Mouse (Mus musculus) heart, postnatal 14 days (tissue): ENCODE results near the gene Chd2. TPM values are rescaled to one million over a fixed set of nuclear protein-coding genes. Genes with fewer than 3 reads are reported as not detected.
"Not testable (repeated sequence)": the region's sequence is repeated elsewhere in the genome, so short reads cannot be mapped to it uniquely, and the experiment has no call there.

Experiments
- DNase-seq, 2 experiments: peaks; one replicate each; pipeline ENCODE4 v3.0.0; 2021 to 2022
- intact Hi-C: fragments of 180-260 bp; cut with DNase I; formaldehyde crosslinking; loops from one replicate; pipeline ENCODE4 v1.15.1; 2025
- total RNA-seq, 2 experiments: library from RNA; stranded (reverse); gene quantifications; 2 replicates each; pipeline ENCODE4 v1.2.3; 2021

The Chd2 gene
- total RNA-seq, 2 experiments from 2014 or later = 46.4 to 56.0 TPM

- no peak for DNase-seq
- intact Hi-C loops = no loop called here
Measured at GRCm38 (mm10) chr7:73527225-73527624, 14.4 kb downstream of the Chd2 start.

DNA sequence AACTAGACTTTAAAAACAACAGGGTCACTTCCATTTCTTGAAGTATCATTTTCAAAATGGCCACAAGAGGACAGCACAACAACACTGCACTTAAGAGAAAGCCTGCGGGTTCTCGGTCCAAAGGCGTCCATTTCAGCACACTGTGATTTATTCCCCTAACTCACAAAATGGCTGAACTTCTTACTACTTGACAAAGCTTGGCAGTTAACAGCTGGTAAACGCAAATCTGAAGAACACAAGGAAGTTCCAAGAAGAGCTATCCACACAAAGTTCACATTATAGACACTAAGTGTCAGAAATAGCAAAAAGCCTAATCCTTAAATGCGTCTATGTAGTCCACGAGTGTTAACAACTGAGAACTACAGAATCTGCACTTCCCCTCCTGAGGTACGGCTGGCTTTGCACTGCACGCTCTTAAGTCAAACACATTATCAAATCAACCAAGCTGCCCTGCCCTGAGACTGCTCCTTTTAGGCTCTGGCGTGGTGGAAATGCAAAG, 17.1 kb downstream of the Chd2 start:
- intact Hi-C loops = loop anchor here (1.0 to 2.0 kb wide), 2 partner anchors 94 to 104 kb away; no protein-coding TSS in a partner anchor

GRCm38 (mm10) chr7:73523608-73524259, 17.9 kb downstream of the Chd2 start:
- DNase-seq = no peak
- intact Hi-C loops = loop anchor here (1.0 to 2.0 kb wide), 2 partner anchors 95 to 105 kb away; no protein-coding TSS in a partner anchor

More for the DNA sequence above, 17.1 kb downstream of the Chd2 start:
- DNase-seq = peak; percentile 48 to 61

GRCm38 (mm10) chr7:73523183-73523582, 18.4 kb downstream of the Chd2 start:
- DNase-seq = no peak
- intact Hi-C loops = no loop called here

DNA sequence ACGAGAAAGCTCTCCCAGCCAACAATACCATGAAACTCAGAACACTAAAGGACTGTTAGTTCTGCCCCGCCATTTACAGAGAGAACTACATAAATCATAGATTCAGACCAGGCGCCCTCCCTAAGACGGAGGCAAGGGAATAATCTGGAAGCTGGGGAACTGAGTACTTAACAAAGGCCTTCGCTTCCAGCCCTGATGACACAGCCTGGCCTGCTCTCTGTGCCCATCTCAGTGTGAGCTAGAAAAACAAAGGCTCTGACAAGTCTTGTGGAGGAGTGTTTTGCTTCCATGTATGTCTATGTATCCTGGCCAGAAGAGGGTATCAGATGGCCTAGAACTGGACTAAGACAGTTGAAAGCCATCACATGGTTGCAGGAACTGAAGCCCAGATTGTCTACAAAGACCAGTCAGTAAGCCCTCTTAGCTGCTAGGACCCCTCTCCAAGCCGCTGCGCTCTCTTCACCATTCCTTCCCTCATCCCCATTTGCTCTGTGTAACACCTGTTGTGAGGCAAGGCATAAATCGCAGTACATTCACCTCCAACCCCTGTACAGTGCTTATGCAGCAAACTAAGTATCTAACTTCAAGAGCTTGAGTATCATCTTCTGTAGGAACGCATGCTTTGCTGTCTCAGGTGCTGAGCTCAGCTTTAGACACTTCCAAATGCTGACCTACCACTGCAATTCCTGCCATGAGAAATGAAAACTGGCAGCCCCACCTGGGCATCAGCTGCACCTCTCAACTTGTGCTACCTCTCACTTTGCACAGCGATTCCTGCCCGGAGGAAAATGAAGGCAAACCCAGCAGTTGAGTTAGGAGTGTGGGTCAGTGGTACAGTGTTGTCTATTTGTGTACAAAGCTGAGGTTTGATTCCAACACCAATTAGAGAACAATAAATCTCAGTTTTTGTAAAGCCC, 20.1 kb downstream of the Chd2 start:
- no peak for DNase-seq
- intact Hi-C loops = no loop called here

DNA sequence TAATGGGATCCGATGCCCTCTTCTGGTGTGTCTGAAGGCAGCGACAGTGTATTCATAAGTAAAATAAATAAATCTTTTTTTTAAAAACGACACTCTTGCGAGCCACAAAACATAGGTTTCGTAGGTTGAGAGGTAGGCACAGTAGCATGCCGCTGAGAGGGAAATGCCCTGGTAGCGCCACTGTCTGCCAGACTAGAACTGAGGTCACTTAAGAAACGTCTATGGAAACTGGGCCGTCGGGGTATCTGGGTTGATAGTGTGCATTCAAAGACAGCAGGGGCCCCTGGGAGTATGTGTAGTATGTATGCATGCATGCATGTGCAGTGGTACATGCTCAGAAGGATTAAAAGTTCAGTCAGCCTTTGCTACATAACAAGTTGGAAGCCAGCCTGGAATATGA, 21.4 kb downstream of the Chd2 start:
- no peak for DNase-seq
- intact Hi-C loops = no loop called here

DNA sequence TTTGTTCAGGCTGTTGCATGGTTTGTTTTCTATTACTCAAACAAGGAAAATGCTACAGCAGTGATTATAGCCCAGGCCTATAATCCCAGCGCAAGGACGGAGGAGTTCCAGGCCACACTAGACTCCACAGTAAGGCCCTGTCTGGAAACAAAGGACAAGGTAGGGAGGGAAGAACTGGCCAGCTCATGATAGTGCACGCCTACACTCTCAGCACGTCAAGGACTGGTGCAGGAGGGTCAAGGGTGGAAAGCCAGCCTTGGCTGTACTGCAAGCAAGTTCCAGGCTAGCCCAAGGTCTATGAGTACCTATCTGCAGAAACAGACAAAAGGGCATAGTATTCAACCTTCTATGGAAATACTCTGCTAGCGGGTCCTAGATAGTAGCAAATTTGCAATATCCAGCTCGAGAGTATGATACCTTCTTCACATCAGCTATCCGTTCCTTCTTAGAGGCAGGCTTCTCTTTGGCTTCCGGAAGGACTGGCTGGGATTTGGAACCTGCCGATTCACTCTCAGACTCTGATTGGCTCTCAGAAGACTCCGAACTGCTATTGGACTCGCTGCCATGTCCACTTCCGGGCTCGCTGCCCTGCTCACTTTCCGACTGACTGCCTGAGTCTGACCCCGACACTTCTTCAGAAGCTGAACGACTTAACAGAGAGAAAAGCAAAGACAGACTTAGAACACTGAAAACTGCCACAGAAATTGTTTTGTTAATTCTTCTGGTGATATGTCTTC, 22.4 kb downstream of the Chd2 start:
- intact Hi-C loops = no loop called here
- DNase-seq = no peak

DNA sequence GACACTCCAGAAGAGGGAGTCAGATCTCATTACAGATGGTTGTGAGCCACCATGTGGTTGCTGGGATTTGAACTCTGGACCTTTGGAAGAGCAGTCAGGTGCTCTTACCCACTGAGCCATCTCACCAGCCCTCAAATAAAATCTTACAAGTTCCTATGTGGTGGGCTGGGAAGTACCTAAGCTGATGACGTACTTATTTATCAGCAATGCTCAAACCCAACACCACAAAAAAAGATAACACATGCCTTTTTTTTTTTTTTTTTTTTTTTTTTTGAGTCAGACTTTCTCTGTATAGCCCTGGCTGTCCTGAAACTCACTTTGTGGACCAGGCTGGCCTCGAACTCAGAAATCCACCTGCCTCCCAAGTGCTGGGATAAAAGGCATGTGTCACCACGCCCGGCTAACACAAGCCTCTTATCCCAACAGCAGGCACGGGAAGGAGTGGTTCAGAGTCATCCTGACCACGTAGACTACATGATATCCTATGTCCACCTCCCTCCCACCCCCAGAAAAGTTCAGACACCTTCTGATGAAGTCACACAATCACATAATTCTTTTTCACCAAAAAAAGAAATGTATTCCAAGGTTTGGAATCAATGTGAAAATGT, 23.2 kb downstream of the Chd2 start:
- DNase-seq = not testable (repeated sequence)

DNA sequence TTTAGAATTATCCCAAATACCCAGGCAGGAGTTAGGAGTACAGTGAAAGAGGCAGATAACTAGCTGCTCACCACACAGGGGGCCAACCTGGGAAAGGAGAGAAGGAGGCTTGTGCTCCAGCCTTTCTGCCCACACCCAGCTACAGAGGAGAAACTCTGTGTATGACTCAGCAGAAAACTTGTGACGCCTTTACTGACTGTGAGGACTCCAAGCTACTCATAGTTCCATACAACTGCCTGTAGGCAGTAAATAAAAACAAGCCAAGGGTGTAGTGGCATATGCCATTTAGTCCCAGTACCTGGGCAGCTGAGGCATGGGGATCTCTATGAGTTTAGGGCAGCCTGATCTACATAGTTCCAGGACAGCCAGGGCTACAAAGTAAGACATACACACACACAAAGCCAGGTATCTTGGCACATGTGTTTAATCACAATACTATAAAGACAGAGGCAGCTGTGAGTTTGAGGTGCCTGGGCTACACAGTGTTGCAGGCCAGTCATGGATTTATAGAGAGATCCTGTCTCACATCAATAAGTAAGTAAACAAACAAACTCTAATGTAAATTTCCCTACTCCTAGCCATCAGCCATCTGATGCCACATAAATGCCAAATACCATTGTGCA, 24.1 kb downstream of the Chd2 start:
- no peak for DNase-seq
- intact Hi-C loops = no loop called here

More for the DNA sequence above, 23.2 kb downstream of the Chd2 start:
- intact Hi-C loops = not testable (repeated sequence)

DNA sequence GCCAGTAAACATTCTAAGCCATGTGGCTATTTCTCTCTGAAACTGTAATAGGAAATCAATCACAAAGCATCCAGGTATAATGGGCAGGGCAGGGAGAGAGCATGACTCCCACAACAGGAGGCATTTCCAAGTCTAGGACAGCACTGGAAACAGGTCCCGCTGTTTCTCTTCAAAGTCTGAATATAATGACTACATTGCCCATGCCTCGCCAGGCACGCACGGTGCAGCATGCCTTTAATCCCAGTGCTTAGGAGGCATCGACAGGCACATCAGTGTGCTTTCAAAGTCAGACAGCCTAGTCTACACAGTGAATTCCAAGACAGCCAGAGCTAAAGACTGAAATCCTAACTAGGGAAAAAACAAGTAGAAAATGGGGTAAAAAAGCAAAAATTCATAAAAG, 24.8 kb downstream of the Chd2 start:
- DNase-seq = no peak
- intact Hi-C loops = no loop called here

- intact Hi-C loops = loop anchor here (5.0 kb wide), 1 partner anchor 42 kb away; no protein-coding TSS in a partner anchor
Measured at GRCm38 (mm10) chr7:73514560-73514959, 27.1 kb downstream of the Chd2 start.

DNA sequence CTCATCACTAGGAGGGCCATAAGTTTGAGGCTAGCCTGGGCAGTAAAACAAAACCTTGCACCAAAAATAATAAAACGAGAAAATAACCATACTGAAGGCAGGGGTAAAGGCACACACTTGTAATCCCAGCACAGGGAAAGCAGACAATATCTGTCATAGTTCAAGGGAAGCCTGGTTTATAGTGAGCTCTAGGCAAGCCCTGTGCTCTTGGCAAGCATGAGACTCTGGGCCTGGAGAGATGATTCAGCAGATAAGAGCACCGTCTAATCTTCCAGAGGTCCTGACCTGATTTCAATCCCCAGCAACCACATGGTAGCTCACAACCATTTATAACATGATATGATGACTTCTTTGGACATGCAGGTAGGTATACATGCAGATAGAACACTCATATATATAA, 29.2 kb downstream of the Chd2 start:
- no peak for DNase-seq
- intact Hi-C loops = loop anchor here (5.0 kb wide), 1 partner anchor 40 kb away; no protein-coding TSS in a partner anchor

More at GRCm38 (mm10) chr7:73514560-73514959, 27.1 kb downstream of the Chd2 start:
- no peak for DNase-seq

DNA sequence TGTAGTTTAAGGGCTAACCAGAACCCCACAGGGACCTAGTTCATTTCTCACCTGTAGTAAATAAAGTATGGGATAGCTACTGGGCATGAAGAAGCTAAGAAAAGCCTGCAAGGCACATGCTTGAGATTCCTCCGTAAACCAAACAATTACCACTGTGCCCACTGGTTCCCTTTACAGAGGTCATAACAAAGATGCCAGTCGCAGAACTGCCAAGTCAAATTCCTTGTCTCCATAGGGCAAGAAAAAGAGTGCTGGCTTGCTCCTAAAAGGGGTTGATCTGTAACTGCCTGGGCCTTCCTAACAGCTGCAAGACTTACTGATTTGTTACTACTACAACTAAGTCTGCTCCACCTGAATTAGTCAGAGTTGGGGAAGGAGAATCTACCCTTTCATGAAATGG, 32.9 kb downstream of the Chd2 start:
- DNase-seq = no peak
- intact Hi-C loops = no loop called here

DNA sequence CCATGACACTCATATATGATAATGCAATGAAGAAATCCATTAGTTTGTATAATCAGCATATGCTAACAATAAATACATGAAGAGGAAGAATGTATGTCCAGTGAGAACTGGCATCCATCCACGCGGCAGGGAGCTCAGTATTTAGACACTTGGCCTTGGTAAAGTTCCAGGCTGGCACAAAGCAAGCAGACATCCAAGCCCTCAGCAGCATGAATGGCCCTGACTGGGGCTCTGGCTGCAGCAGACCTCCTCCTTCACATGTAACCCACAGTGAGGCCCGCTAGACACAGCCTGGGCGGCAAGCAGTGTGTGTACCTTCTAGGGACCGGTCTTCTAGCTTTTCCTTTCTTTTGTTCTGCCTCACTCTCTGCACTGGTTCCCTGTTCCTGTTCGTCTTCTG, 34.1 kb downstream of the Chd2 start:
- intact Hi-C loops = no loop called here
- peak; percentile 44 to 63 for DNase-seq

DNA sequence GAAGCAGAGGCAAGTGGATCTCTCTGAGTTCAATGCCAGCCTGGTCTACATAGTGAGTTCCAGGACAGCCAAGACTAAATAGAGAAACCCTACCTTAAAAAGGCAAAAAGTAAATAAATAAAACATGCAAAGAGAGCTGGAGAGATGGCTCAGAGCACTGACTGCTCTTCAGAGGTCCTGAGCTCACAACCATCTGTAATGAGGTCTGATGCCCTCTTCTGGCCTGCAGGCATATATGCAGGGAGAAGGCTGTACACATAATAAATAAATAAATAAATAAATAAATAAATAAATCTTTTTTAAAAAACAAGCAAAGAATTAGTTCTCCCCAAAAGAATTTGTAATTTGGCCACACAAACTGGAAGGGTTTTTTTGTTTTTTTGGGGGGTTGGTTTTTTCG, 34.8 kb downstream of the Chd2 start:
- intact Hi-C loops = no loop called here
- no peak for DNase-seq

DNA sequence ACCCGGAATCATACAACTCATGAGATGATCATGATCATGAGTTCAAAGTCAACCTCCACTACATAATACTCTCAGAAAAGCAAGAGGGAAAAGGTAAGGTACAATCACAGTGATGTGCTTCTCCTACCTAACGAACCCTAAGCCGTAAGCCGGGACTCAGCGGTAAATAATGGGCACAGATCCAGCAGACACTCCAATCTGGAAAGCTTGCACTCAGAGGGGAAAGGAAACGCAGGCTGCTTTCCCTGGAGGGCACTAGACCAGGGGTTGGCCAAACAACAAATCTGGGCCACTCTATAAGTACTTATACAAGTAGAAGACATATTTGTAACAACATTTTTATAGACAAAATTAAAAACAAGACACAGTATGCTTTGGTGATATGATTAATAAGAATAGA, 36.4 kb downstream of the Chd2 start:
- intact Hi-C loops = no loop called here
- DNase-seq = no peak

GRCm38 (mm10) chr7:73498200-73498599, 43.4 kb downstream of the Chd2 start:
- intact Hi-C loops = loop anchor here (5.0 kb wide), 1 partner anchor 51 kb away; no protein-coding TSS in a partner anchor
- no peak for DNase-seq

GRCm38 (mm10) chr7:73489261-73489660, 52.4 kb downstream of the Chd2 start:
- intact Hi-C loops = no loop called here
- no peak for DNase-seq

- no peak for DNase-seq
- intact Hi-C loops = no loop called here
Measured at GRCm38 (mm10) chr7:73481094-73481493, 60.5 kb downstream of the Chd2 start.

DNA sequence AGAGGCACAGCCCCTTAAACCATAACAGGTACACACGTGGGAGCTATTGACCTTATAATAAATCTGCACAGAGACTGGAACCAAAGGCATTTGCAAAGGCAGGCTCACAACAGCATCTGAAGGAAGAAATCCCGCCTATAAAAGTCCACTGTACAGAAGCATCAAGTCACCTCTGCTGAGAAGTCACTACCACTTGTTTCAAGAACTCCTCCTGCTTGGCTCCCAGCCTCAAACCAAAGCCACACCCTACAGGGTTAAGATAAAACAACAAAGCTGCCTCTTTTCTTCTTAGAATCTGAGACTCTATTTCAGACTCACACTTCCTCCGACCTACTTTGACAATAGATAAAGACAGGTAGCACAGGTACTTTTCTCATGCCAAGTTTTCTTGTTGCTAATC, 62.1 kb downstream of the Chd2 start:
- DNase-seq = no peak
- intact Hi-C loops = no loop called here
